Mouse (Mus musculus): ENCODE data around the gene Pcdh7.

- TF ChIP-seq CTCF (conservative IDR thresholded peaks at IDR 0.05; ENCODE audit: low read length) (no peak), NANOG (IDR thresholded peaks at IDR 0.05; ENCODE audit: borderline replicate concordance, low read length) (no peak), POU5F1 (IDR thresholded peaks at IDR 0.05; ENCODE audit: borderline replicate concordance, low read length) (no peak)
Observed at GRCm38 (mm10) chr5:57755791-57756190, 38.0 kb downstream of the Pcdh7 start.
